Comparison of ENCODE assay signal across 9 mouse cellular contexts in the genomic region with DNA sequence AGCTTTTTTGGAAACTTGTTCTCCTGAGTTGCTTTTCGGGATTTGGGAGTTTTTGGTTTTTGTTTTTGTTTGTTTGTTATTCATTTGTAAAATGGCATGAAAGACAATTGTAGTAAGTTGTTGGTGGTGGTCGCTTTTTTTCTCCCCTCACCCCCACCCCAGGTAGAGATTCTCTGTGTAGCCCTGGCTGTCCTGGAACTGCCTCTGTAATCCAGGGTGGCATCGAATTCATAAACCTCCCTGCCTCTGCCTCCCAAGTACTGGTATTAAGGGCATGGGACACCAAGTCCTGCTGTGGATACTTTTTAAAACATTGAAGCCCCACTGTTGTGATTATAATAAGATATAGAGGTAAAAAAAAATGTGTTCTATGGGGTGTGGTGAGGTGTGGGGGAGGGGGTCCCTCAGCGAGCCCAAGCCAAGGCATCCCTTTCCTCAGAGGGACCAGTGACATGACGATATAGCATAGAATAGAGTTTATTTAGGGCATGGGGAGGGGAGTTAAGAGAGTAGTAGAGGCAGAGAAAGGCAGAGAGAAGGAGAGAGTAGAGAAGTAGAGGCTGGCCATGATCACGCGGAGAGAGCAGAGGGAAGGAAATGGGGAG. TPM values are rescaled to one million over a fixed set of nuclear protein-coding genes. Genes with fewer than 3 reads are reported as not detected.
DNase-seq lines count a peak whose midpoint lies in the region; ATAC-seq lines count a peak whose summit lies in the region.
"Had no signal": no experiment of that assay in that cellular context is flagged by ENCODE, and none has a peak within 500 bp of the region (broad histone marks: within the 10 kb centered on the region; RNA-seq: fewer than 3 reads in every experiment).

No protein-coding gene starts in this region.

- peak overlapping the region; percentile 73 for H3K4me2 ChIP-seq in liver, embryonic 11.5 days
- peak overlapping the region; percentile 67 for H3K4me2 ChIP-seq in forebrain, embryonic 15.5 days (replicated peaks)
- H3K4me2 ChIP-seq in limb, embryonic 12.5 days, result peak overlapping the region; percentile 60
- peak overlapping the region; percentile 76 for H3K4me2 ChIP-seq in neural tube, embryonic 14.5 days (ENCODE audit: low read depth, low read length)

- no peaks in the 10 kb centered on the region for H3K27me3 ChIP-seq in liver, embryonic 11.5 days (replicated peaks; ENCODE audit: control insufficient read depth, insufficient read depth, low read length)
- no peaks in the 10 kb centered on the region for H3K27me3 ChIP-seq in forebrain, embryonic 15.5 days
- no peaks in the 10 kb centered on the region for H3K27me3 ChIP-seq in limb, embryonic 12.5 days
- no peaks in the 10 kb centered on the region for H3K27me3 ChIP-seq in neural tube, embryonic 14.5 days (ENCODE audit: control insufficient read depth, insufficient read depth, low read length)

- H3K36me3 ChIP-seq in liver, embryonic 11.5 days (ENCODE audit: control insufficient read depth, insufficient read depth, low read length), result peaks cover 10% of the 10 kb centered on the region; the same call in 1 of the 2 replicates
- peaks cover 11% of the 10 kb centered on the region for H3K36me3 ChIP-seq in forebrain, embryonic 15.5 days
- peaks cover 28% of the 10 kb centered on the region for H3K36me3 ChIP-seq in limb, embryonic 12.5 days
- peaks cover 4% of the 10 kb centered on the region; the same call in 1 of the 2 replicates for H3K36me3 ChIP-seq in neural tube, embryonic 14.5 days (ENCODE audit: control insufficient read depth, insufficient read depth, low read length)

- no peak for DNase-seq in liver, embryonic 11.5 days (ENCODE audit: low spot score)
- no peak for DNase-seq in liver
- DNase-seq in spleen, adult 12 weeks (ENCODE audit: low spot score), result no peak
- no peak for DNase-seq in cerebellum, postnatal 4 days (ENCODE audit: low spot score in 2 of 2)
- no peak for DNase-seq in right cerebral cortex, postnatal 14 days

- H3K4me3 ChIP-seq in liver, embryonic 11.5 days (ENCODE audit: low read depth, low read length), result peak overlapping the region; percentile 63
- H3K4me3 ChIP-seq in forebrain, embryonic 15.5 days, result peak overlapping the region; percentile 68
- peak overlapping the region; percentile 56 for H3K4me3 ChIP-seq in limb, embryonic 12.5 days (replicated peaks)
- H3K4me3 ChIP-seq in neural tube, embryonic 14.5 days (ENCODE audit: low read depth, low read length), result peak overlapping the region; percentile 56; the same call in 1 of the 2 replicates

- no peak overlapping the region for H3K27ac ChIP-seq in liver, embryonic 11.5 days (ENCODE audit: low read depth, low read length)
- no peak overlapping the region for H3K27ac ChIP-seq in forebrain, embryonic 15.5 days (replicated peaks)
- no peak overlapping the region for H3K27ac ChIP-seq in limb, embryonic 12.5 days
- H3K27ac ChIP-seq in neural tube, embryonic 14.5 days (ENCODE audit: low read depth, low read length), result no peak overlapping the region

- 55% methylated on average over 7 of the region's 7 CpGs for WGBS in liver, embryonic 11.5 days
- 59% methylated on average over 7 of the region's 7 CpGs for WGBS in forebrain, embryonic 15.5 days
- 61% methylated on average over 7 of the region's 7 CpGs for WGBS in limb, embryonic 12.5 days
- 63% methylated on average over 7 of the region's 7 CpGs for WGBS in neural tube, embryonic 14.5 days

- H3K4me1 ChIP-seq in liver, embryonic 11.5 days (replicated peaks; ENCODE audit: control insufficient read depth, insufficient read depth, low read length), result no peaks in the 10 kb centered on the region
- peaks cover 10% of the 10 kb centered on the region for H3K4me1 ChIP-seq in forebrain, embryonic 15.5 days
- 0 out of 2 replicates have a peak, but pooled peaks cover 6% of the 10 kb centered on the region for H3K4me1 ChIP-seq in limb, embryonic 12.5 days (replicated peaks)
- H3K4me1 ChIP-seq in neural tube, embryonic 14.5 days (ENCODE audit: control insufficient read depth, insufficient read depth, low read length), result peaks cover 5% of the 10 kb centered on the region; the same call in 1 of the 2 replicates

- ATAC-seq in liver, embryonic 11.5 days (replicated peaks; ENCODE audit: low FRiP score), result no peak
- ATAC-seq in forebrain, embryonic 15.5 days (replicated peaks), result peak; percentile 63
- no peak for ATAC-seq in limb, embryonic 12.5 days (ENCODE audit: insufficient number of reproducible peaks, insufficient read depth, low FRiP score, low TSS enrichment, low read depth)
- peak; percentile 45 for ATAC-seq in neural tube, embryonic 14.5 days (ENCODE audit: low read depth)

- H3K9me3 ChIP-seq in liver, embryonic 11.5 days (ENCODE audit: control insufficient read depth, low read length), result no peaks in the 10 kb centered on the region
- H3K9me3 ChIP-seq in forebrain, embryonic 15.5 days, result no peaks in the 10 kb centered on the region
- H3K9me3 ChIP-seq in limb, embryonic 12.5 days, result no peaks in the 10 kb centered on the region
- no peaks in the 10 kb centered on the region for H3K9me3 ChIP-seq in neural tube, embryonic 14.5 days (ENCODE audit: control insufficient read depth, low read length)

- H3K9ac ChIP-seq in liver, embryonic 11.5 days (ENCODE audit: low read depth, low read length), result peak overlapping the region; percentile 78
- no peak overlapping the region for H3K9ac ChIP-seq in forebrain, embryonic 15.5 days (replicated peaks)
- H3K9ac ChIP-seq in limb, embryonic 12.5 days (replicated peaks), result no peak overlapping the region
- H3K9ac ChIP-seq in neural tube, embryonic 14.5 days (replicated peaks; ENCODE audit: low read depth, low read length), result no peak overlapping the region

RNA-seq across cellular contexts. Expression of a gene that starts 2.9 kb away (rescaled TPM):
- 5.8 and 6.3 TPM in 2 replicates for polyA plus RNA-seq in liver, embryonic 11.5 days (2014; fragmentation: Nextera tagmentation; extraction: Ambion mirVana)
- polyA plus RNA-seq in forebrain, embryonic 15.5 days (2015; fragmentation: Nextera tagmentation; extraction: Ambion mirVana), result 7.0 and 7.6 TPM in 2 replicates
- 12.3 and 12.5 TPM in 2 replicates for polyA plus RNA-seq in limb, embryonic 12.5 days (2016; fragmentation: Nextera tagmentation; extraction: Ambion mirVana)
- 4.5 and 6.7 TPM in 2 replicates for polyA plus RNA-seq in neural tube, embryonic 14.5 days (2014; fragmentation: Nextera tagmentation; extraction: Ambion mirVana)

RNA-seq across cellular contexts. Expression of a gene that starts 29.0 kb away (rescaled TPM):
- 3.6 and 4.8 TPM in 2 replicates for polyA plus RNA-seq in liver, embryonic 11.5 days (2014; fragmentation: Nextera tagmentation; extraction: Ambion mirVana)
- 4.6 and 6.2 TPM in 2 replicates for polyA plus RNA-seq in forebrain, embryonic 15.5 days (2015; fragmentation: Nextera tagmentation; extraction: Ambion mirVana)
- 7.1 and 7.5 TPM in 2 replicates for polyA plus RNA-seq in limb, embryonic 12.5 days (2016; fragmentation: Nextera tagmentation; extraction: Ambion mirVana)
- 3.8 and 4.5 TPM in 2 replicates for polyA plus RNA-seq in neural tube, embryonic 14.5 days (2014; fragmentation: Nextera tagmentation; extraction: Ambion mirVana)

RNA-seq across cellular contexts. Expression of a gene that starts 33.5 kb away (rescaled TPM):
- polyA plus RNA-seq in liver, embryonic 11.5 days (2014; fragmentation: Nextera tagmentation; extraction: Ambion mirVana), result 2.4 and 2.9 TPM in 2 replicates
- polyA plus RNA-seq in forebrain, embryonic 15.5 days (2015; fragmentation: Nextera tagmentation; extraction: Ambion mirVana), result 9.0 TPM in 2 replicates
- polyA plus RNA-seq in limb, embryonic 12.5 days (2016; fragmentation: Nextera tagmentation; extraction: Ambion mirVana), result 6.0 and 6.4 TPM in 2 replicates
- 3.8 and 4.0 TPM in 2 replicates for polyA plus RNA-seq in neural tube, embryonic 14.5 days (2014; fragmentation: Nextera tagmentation; extraction: Ambion mirVana)
- polyA plus RNA-seq: large intestine, adult 2 months had no signal

RNA-seq across cellular contexts. Expression of a gene that starts 46.2 kb away (rescaled TPM):
- polyA plus RNA-seq in liver, embryonic 11.5 days (2014; fragmentation: Nextera tagmentation; extraction: Ambion mirVana), result 1.3 and 1.4 TPM in 2 replicates
- 4.1 and 5.3 TPM in 2 replicates for polyA plus RNA-seq in forebrain, embryonic 15.5 days (2015; fragmentation: Nextera tagmentation; extraction: Ambion mirVana)
- 4.2 and 4.8 TPM in 2 replicates for polyA plus RNA-seq in limb, embryonic 12.5 days (2016; fragmentation: Nextera tagmentation; extraction: Ambion mirVana)
- 7.0 and 7.2 TPM in 2 replicates for polyA plus RNA-seq in neural tube, embryonic 14.5 days (2014; fragmentation: Nextera tagmentation; extraction: Ambion mirVana)

Comparison
In these comparisons a context has a peak if more than half of its experiments do, and no peak if none do; other contexts are left out.
1. ATAC-seq: peak in forebrain, embryonic 15.5 days (single experiment) and neural tube, embryonic 14.5 days (single experiment); none in liver, embryonic 11.5 days (single experiment) and limb, embryonic 12.5 days (single experiment).
2. Peak in every context shown above with its lines, with median percentiles within 50 percentile points of each other: H3K4me2 ChIP-seq and H3K4me3 ChIP-seq.